Mouse (Mus musculus): ENCODE measurements around the gene Hus1.

Hus1 gene

GRCm38 (mm10) chr11:9010853-9011339, at the start of gene Hus1:
TSS of gene Hus1 (minus strand) at chr11:9011191.
- peak; percentile 91 to 94 for DNase-seq

GRCm38 (mm10) chr11:9060484-9060883, 49.5 kb upstream of the Hus1 start:
- no peak for DNase-seq

- DNase-seq: no peak
Observed at GRCm38 (mm10) chr11:9060029-9060428, 49.0 kb upstream of the Hus1 start.

GRCm38 (mm10) chr11:9057711-9058110, 46.7 kb upstream of the Hus1 start:
- no peak for DNase-seq

- DNase-seq: no peak
Observed at GRCm38 (mm10) chr11:9056937-9057336, 45.9 kb upstream of the Hus1 start.

GRCm38 (mm10) chr11:9051895-9052294, 40.9 kb upstream of the Hus1 start:
- no peak for DNase-seq

GRCm38 (mm10) chr11:9050241-9050640, 39.2 kb upstream of the Hus1 start:
- peak; percentile 45 for DNase-seq

- DNase-seq: peak; percentile 71 to 79
Observed at GRCm38 (mm10) chr11:9048703-9049060, 37.7 kb upstream of the Hus1 start, which contains the start of gene Sun3. TSS of gene Sun3 (minus strand) at chr11:9048991.

GRCm38 (mm10) chr11:9048011-9048702, 37.2 kb upstream of the Hus1 start, which contains the start of gene Gm11992:
TSS of gene Gm11992 (plus strand) at chr11:9048594.
- DNase-seq: peak; percentile 95 to 96

- DNase-seq: peak; percentile 38 to 63
Observed at GRCm38 (mm10) chr11:9047044-9047443, 36.1 kb upstream of the Hus1 start.

- peak; percentile 19 to 22 for DNase-seq
Observed at GRCm38 (mm10) chr11:9046546-9046945, 35.6 kb upstream of the Hus1 start.

GRCm38 (mm10) chr11:9031530-9031929, 20.5 kb upstream of the Hus1 start:
- no peak for DNase-seq

GRCm38 (mm10) chr11:9025211-9025610, 14.2 kb upstream of the Hus1 start:
- no peak for DNase-seq

- DNase-seq: no peak
Observed at GRCm38 (mm10) chr11:9024782-9025181, 13.8 kb upstream of the Hus1 start.

- no peak for DNase-seq
Observed at GRCm38 (mm10) chr11:9020207-9020606, 9.2 kb upstream of the Hus1 start.

- DNase-seq: no peak
Observed at GRCm38 (mm10) chr11:9018491-9019267, 7.7 kb upstream of the Hus1 start.

GRCm38 (mm10) chr11:9014740-9015139, 3.7 kb upstream of the Hus1 start:
- no peak for DNase-seq

- DNase-seq: peak; percentile 8 to 13
Observed at GRCm38 (mm10) chr11:9011348-9011747, 357 bp upstream of the Hus1 start.

- DNase-seq: peak; percentile 84 to 89
Observed at GRCm38 (mm10) chr11:9010416-9010815, 575 bp downstream of the Hus1 start.

- peak in 1 of 2 experiments; percentile 32 for DNase-seq
Observed at GRCm38 (mm10) chr11:9008761-9009160, 2.2 kb downstream of the Hus1 start.

- no peak for DNase-seq
Observed at GRCm38 (mm10) chr11:8988084-8988483, 22.9 kb downstream of the Hus1 start.

- peak; percentile 61 to 77 for DNase-seq
Observed at GRCm38 (mm10) chr11:8986058-8986457, 24.9 kb downstream of the Hus1 start.

GRCm38 (mm10) chr11:8983237-8983861, 27.6 kb downstream of the Hus1 start:
- DNase-seq: peak; percentile 75 to 93

All from kidney, postnatal 36 days (tissue).